Mouse (Mus musculus) MEL (cell line): ENCODE results near the gene Terf2ip.

Experiments used
- CTCF ChIP-seq, 3 experiments: IDR thresholded peaks in 2 of 3; conservative IDR thresholded peaks in 1 of 3; 2 replicates each; pipeline ENCODE4 v1.5.1; 2011 to 2012; ENCODE audit warnings: low read length in 3 of 3, low read depth in 2 of 3, mild to moderate bottlenecking in 2 of 3, improper control_type of control experiment in 1 of 3, inconsistent platforms in 1 of 3, mixed read lengths in 1 of 3, moderate library complexity in 1 of 3; ENCODE audit not compliant: control insufficient read depth in 1 of 3, insufficient read depth in 1 of 3, poor library complexity in 1 of 3, severe bottlenecking in 1 of 3
- NRF1 ChIP-seq: IDR thresholded peaks from 2 replicates; pipeline ENCODE4 v1.6.1; 2014; ENCODE audit warnings: low read depth, mild to moderate bottlenecking, inconsistent platforms, low read length, improper control_type of control experiment, moderate library complexity; ENCODE audit not compliant: poor library complexity, insufficient read depth, severe bottlenecking
- SIN3A ChIP-seq: IDR thresholded peaks from 2 replicates; pipeline ENCODE4 v1.6.1; 2012; ENCODE audit warnings: low read length, improper control_type of control experiment, inconsistent platforms

GRCm38 (mm10) chr8:112005601-112006000, 5.6 kb upstream of the Terf2ip start:
- TF ChIP-seq CTCF (IDR thresholded peaks at IDR 0.05 in 2 of 3, conservative IDR thresholded peaks at IDR 0.05 in 1 of 3; ENCODE audit: control insufficient read depth in 1 of 3, insufficient read depth in 1 of 3, low read depth in 2 of 3, low read length in 3 of 3, poor library complexity in 1 of 3, severe bottlenecking in 1 of 3) (no peak), NRF1 (no peak), SIN3A (no peak)
